Mouse (Mus musculus) lung, embryonic 16.5 days (tissue): ENCODE measurements at regions not wholly inside any gene's neighbourhood (a gene's known extent, or its start where the extent isn't known, plus 50 kb on each side); places are given as distances from the start of the nearest gene placed in this dataset.
A peak's percentile ranks its signal among the peaks of the same experiment; 100 is the strongest.

ENCODE experiments used
- ATAC-seq: fragments of 200-750 bp; cut with Nextera tagmentation; 2 replicates; pipeline ENCODE4 v1.8.0; 2017; ENCODE audit warnings: low read depth, mild to moderate bottlenecking, moderate library complexity
- H3K27ac ChIP-seq: fragments of 300-500 bp; sonication (generic); 2 replicates; pipeline ENCODE4 v1.5.1; 2014; ENCODE audit warnings: mild to moderate bottlenecking, control low read depth, low read length
- H3K27me3 ChIP-seq: fragments of 300-500 bp; sonication (generic); 2 replicates; pipeline ENCODE4 v1.6.1; 2014; ENCODE audit warnings: low read depth, low read length, mixed read lengths; ENCODE audit not compliant: control insufficient read depth, insufficient read depth
- H3K36me3 ChIP-seq: fragments of 300-500 bp; sonication (generic); 2 replicates; pipeline ENCODE4 v1.6.1; 2014; ENCODE audit warnings: low read length; ENCODE audit not compliant: control insufficient read depth, insufficient read depth
- H3K4me1 ChIP-seq: fragments of 300-500 bp; sonication (generic); replicated peaks from 2 replicates; pipeline ENCODE4 v1.6.1; 2014; ENCODE audit warnings: low read length, mixed read lengths; ENCODE audit not compliant: control insufficient read depth, insufficient read depth
- H3K4me2 ChIP-seq: fragments of 300-500 bp; sonication (generic); 2 replicates; pipeline ENCODE4 v1.6.1; 2014; ENCODE audit warnings: low read depth, low read length, control low read depth
- H3K4me3 ChIP-seq: fragments of 300-500 bp; sonication (generic); 2 replicates; pipeline ENCODE4 v1.5.1; 2014; ENCODE audit warnings: mild to moderate bottlenecking, low read length, control low read depth
- H3K9ac ChIP-seq: fragments of 300-500 bp; sonication (generic); 2 replicates; pipeline ENCODE4 v1.6.1; 2014; ENCODE audit warnings: low read length, control low read depth
- H3K9me3 ChIP-seq: fragments of 300-500 bp; sonication (generic); 2 replicates; pipeline ENCODE4 v1.6.1; 2016; ENCODE audit warnings: low read length; ENCODE audit not compliant: control insufficient read depth
- WGBS: fragments of 180-500 bp; shearing (Covaris S2); extraction: QIAGEN DNeasy Blood & Tissue Kit; methylation state at CpG from one replicate; pipeline ENCODE4 v1.1.7; 2014; 5-methylcytosine and 5-hydroxymethylcytosine counted together

- H3K27ac ChIP-seq, result no peak overlapping the region
- peaks cover 10% of the 10 kb centered on the region for H3K4me1 ChIP-seq
- 0 out of 2 replicates have a peak, but pooled peaks have one; percentile 24 for ATAC-seq
- no peaks in the 10 kb centered on the region for H3K9me3 ChIP-seq
- H3K4me2 ChIP-seq, result no peak overlapping the region
- H3K4me3 ChIP-seq, result no peak overlapping the region
- 38% methylated on average over 7 of the region's 7 CpGs for WGBS
- no peaks in the 10 kb centered on the region for H3K27me3 ChIP-seq
- no peak overlapping the region for H3K9ac ChIP-seq
- no peaks in the 10 kb centered on the region for H3K36me3 ChIP-seq
These were observed 173.9 kb upstream of the Lef1 start for GRCm38 (mm10) chr3:130936336-130936735.

- H3K4me2 ChIP-seq, result 0 out of 2 replicates have a peak overlapping the region, but pooled peaks have one; percentile 10
- H3K36me3 ChIP-seq, result no peaks in the 10 kb centered on the region
- no peak overlapping the region for H3K9ac ChIP-seq
- peak; percentile 26; the same call in 1 of the 2 replicates for ATAC-seq
- H3K4me3 ChIP-seq, result no peak overlapping the region
- H3K27me3 ChIP-seq, result no peaks in the 10 kb centered on the region
- WGBS, result 51% methylated on average over 11 of the region's 11 CpGs
- peaks cover 10% of the 10 kb centered on the region for H3K4me1 ChIP-seq
- H3K9me3 ChIP-seq, result no peaks in the 10 kb centered on the region
- H3K27ac ChIP-seq, result no peak overlapping the region; the same call in 1 of the 2 replicates
These were observed 174.3 kb upstream of the Lef1 start for GRCm38 (mm10) chr3:130935926-130936315.

DNA sequence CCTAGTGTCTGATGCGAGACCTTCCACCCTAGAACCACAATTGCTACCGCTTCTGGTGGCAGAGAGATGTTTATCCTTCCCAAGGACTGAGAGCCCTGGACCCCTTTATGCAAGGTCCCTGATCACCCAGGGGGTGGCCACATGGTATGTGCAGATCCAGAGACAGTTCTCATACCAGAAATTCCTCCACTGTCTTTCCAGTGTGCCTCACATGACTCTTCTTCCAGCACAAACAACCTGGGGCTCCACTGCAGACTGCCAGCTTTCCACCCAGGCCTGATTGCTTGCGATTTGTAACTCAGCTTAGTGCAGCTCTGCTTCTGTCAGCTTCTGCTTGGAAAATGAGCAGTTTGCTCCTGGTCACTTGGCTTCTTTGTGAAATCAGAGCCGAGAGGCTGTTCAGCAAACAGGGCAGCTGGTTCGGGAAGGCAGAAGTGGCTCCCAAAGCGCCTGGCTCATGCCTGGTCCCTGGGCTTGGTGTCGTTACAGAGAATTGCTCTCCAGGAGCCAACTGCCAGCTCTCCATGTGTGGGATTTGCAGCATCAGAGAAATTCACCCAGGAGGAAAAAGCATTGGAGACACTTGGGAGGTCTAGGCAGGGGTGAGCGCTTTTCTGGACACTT, 174.9 kb upstream of the Lef1 start:
- Histone ChIP-seq H3K9me3 (no peaks in the 10 kb centered on the region), H3K27ac (peak overlapping the region; percentile 55; the same call in 1 of the 2 replicates), H3K4me3 (no peak overlapping the region), H3K4me2 (0 out of 2 replicates have a peak overlapping the region, but pooled peaks have one; percentile 10), H3K9ac (no peak overlapping the region), H3K4me1 (peaks cover 10% of the 10 kb centered on the region), H3K36me3 (no peaks in the 10 kb centered on the region), H3K27me3 (no peaks in the 10 kb centered on the region)
- WGBS, result 29% methylated on average over 8 of the region's 8 CpGs
- ATAC-seq, result peak; percentile 45

DNA sequence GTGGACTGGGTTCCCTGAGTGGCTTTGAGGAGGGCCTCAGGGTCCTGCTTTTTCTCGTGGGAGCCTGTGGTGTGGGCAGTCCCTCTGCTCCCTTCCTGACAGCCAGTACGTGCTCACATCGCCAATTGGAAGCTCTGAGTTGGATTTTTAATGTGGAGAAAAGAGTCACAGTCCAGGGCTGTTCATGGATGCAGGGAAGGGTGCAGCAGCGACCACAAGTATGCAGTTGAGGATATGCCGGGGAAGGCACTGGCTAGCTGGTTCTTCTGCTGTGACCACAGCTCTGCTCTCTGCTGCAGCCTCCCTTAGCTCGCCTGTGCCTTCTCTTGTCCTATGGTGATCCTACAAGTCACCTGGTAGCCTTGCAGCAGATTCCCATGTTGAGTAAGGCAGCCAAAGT, 177.5 kb upstream of the Lef1 start:
- ATAC-seq, result no peak

DNA sequence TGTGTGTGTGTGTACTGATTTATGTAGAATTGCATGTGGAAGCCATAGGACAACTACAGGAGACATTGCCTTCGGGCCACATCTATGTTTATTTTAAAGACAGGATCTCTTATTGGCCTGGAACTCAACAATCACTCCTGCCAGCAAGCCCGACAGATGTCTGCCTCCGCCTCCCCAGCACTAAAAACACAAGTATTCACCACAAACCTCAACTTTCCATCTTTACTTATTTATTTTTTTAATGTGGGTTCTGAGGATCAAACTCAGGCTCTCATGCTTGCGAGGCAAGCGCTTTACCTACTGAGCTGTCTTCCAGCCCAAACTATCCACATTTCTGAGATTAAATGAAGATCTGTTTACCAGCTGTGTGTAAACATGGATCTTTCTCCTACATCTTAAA, 178.0 kb upstream of the Lef1 start:
- 72% methylated on average over 5 of the region's 5 CpGs for WGBS
- ATAC-seq, result no peak

More for the DNA sequence above, 177.5 kb upstream of the Lef1 start:
- Histone ChIP-seq H3K27me3 (no peaks in the 10 kb centered on the region), H3K9me3 (no peaks in the 10 kb centered on the region), H3K4me3 (no peak overlapping the region), H3K36me3 (no peaks in the 10 kb centered on the region), H3K9ac (no peak overlapping the region), H3K27ac (no peak overlapping the region), H3K4me2 (no peak overlapping the region), H3K4me1 (peaks cover 10% of the 10 kb centered on the region)
- WGBS, result 59% methylated on average over 6 of the region's 6 CpGs

DNA sequence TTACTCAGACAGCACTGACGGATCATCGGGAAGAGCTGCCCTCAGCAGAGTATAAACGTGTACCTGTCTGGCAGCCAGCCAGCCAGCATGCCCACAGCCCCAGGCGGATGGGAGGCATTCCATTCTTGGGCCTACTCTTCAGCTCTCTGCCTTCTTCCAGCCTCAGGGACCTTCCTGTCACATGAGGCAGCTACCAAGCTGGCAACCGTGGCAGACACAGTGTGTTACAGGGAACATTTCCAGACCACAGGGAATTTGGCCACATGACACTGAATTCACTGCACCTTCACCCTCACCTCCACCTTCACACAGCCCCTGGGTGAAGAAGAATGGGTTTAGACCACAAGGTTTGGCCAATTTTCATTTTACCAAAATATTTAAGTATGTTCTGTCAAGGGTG, 185.3 kb upstream of the Lef1 start:
- H3K9me3 ChIP-seq, result no peaks in the 10 kb centered on the region
- no peak overlapping the region for H3K4me2 ChIP-seq
- no peak overlapping the region for H3K4me3 ChIP-seq
- H3K27ac ChIP-seq, result no peak overlapping the region
- peak; percentile 28; the same call in 1 of the 2 replicates for ATAC-seq
- H3K9ac ChIP-seq, result no peak overlapping the region
- H3K4me1 ChIP-seq, result no peaks in the 10 kb centered on the region; the same call in 1 of the 2 replicates
- H3K36me3 ChIP-seq, result no peaks in the 10 kb centered on the region
- H3K27me3 ChIP-seq, result no peaks in the 10 kb centered on the region
- 48% methylated on average over 5 of the region's 5 CpGs for WGBS

More for the DNA sequence above, 178.0 kb upstream of the Lef1 start:
- H3K9me3 ChIP-seq, result no peaks in the 10 kb centered on the region
- H3K4me1 ChIP-seq, result peaks cover 10% of the 10 kb centered on the region
- no peak overlapping the region for H3K4me3 ChIP-seq
- no peaks in the 10 kb centered on the region for H3K27me3 ChIP-seq
- H3K9ac ChIP-seq, result no peak overlapping the region
- no peaks in the 10 kb centered on the region for H3K36me3 ChIP-seq
- no peak overlapping the region for H3K27ac ChIP-seq
- H3K4me2 ChIP-seq, result no peak overlapping the region

DNA sequence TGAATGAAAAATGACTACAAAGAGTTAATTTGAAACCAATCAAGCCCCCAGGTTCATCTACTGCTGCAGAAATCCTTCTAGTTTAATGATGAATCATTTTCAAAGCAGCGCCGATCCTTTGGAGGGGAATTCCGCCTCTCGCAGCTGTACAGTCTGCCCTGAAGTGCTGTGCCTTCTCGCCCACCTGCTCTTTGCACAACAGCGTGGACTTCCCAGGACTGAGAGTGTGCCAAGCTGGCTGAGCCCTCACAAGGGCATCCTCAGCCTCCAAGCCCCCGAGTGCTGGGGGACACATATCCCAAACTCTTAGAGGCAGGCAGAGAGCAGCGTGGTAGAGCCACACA, 186.7 kb upstream of the Lef1 start:
- Histone ChIP-seq H3K4me2 (peak overlapping the region; percentile 32), H3K27me3 (no peaks in the 10 kb centered on the region), H3K27ac (no peak overlapping the region), H3K36me3 (no peaks in the 10 kb centered on the region), H3K9me3 (no peaks in the 10 kb centered on the region), H3K4me3 (no peak overlapping the region), H3K9ac (no peak overlapping the region), H3K4me1 (no peaks in the 10 kb centered on the region; the same call in 1 of the 2 replicates)
- ATAC-seq, result no peak
- WGBS, result 29% methylated on average over 8 of the region's 8 CpGs

DNA sequence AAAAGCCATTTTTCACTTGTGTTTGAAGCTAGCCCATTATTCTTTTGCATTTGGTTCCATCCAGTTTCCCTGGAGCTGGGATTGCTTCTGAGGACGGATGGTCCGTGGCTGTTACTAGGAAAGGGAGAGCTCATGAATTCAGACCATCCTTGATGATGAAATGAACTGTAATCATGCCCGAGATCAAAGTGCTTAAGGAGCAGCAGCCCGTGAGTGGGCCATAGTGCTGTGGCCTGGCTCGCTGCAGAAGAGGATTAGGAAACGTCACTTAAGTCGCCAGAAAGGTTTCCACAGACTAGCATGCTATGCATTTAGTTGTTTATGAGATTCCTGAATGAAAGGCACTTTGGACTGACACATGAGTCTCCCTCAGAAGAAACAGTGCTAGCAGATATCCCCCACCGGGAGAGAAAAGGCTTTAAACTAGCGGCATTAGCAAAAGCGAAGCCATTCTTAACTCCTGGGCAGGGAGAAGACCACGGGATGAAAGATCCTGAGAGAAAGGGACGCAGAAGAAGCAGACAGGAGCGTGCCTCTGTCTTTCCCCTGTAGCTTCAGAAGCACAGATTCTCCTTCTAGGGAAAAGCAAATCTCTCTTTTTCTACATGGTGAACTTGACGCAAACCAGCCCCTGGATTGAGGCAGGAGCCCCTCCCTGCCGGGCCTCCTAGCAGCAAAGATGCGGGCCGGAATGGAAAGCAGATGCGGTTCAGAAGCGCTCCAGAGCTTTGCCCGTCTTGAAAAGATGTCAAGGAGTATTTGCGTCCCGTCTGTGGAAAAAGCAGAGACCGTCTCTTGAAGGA, 187.3 kb upstream of the Lef1 start:
- no peak for ATAC-seq
- 25% methylated on average over 23 of the region's 23 CpGs for WGBS
- no peak overlapping the region for H3K4me3 ChIP-seq
- H3K27ac ChIP-seq, result no peak overlapping the region
- H3K4me2 ChIP-seq, result peak overlapping the region; percentile 32
- H3K36me3 ChIP-seq, result no peaks in the 10 kb centered on the region
- no peaks in the 10 kb centered on the region; the same call in 1 of the 2 replicates for H3K4me1 ChIP-seq
- H3K27me3 ChIP-seq, result no peaks in the 10 kb centered on the region
- H3K9ac ChIP-seq, result no peak overlapping the region
- no peaks in the 10 kb centered on the region for H3K9me3 ChIP-seq

DNA sequence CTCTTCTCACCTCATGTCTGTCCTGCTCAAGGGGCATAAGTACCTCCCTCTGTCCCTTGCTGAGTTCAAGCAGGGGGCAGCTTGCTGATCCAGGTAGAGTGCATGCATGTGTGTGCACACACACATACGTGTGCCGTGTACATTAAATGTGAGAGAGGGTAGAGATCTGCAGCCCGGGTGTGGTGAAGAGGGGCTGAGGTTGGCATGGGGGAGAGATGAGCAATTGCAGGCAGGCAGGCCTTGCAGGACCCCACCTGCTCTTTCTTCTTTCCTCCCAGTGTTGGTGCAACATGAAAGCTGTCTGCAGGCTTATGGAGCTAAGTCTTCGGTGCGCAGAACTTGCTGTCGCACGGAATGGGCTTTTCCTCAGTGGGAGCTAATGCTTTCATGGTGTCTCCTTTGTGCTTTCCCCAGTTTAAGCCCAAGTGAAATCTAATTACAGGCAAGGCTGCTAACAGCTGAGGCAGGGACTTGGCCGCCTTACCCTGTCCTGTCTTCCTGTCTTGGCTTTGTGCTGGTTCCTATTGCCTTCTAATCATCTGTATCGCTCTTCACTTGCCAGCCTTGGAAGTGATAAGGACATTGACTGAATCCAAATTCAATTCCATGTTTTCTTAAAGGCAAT, 188.5 kb upstream of the Lef1 start:
- Histone ChIP-seq H3K4me3 (no peak overlapping the region), H3K27ac (no peak overlapping the region), H3K27me3 (no peaks in the 10 kb centered on the region), H3K9ac (no peak overlapping the region), H3K36me3 (no peaks in the 10 kb centered on the region), H3K9me3 (no peaks in the 10 kb centered on the region), H3K4me1 (no peaks in the 10 kb centered on the region; the same call in 1 of the 2 replicates), H3K4me2 (no peak overlapping the region)
- WGBS, result 90% methylated on average over 9 of the region's 9 CpGs
- no peak for ATAC-seq
